Mouse (Mus musculus) brain, embryonic 14.5 days (tissue): ENCODE measurements at regions not wholly inside any gene's neighbourhood (a gene's known extent, or its start where the extent isn't known, plus 50 kb on each side); places are given as distances from the start of the nearest gene placed in this dataset.

Source experiments
- CTCF ChIP-seq: fragments of 200-500 bp; IDR thresholded peaks from 2 replicates; pipeline ENCODE4 v1.5.1; 2012; ENCODE audit warnings: inconsistent platforms, mild to moderate bottlenecking, moderate library complexity, borderline replicate concordance; ENCODE audit not compliant: insufficient read depth, insufficient read length; ENCODE audit errors: extremely low read depth
- POLR2A ChIP-seq: fragments of 200-500 bp; IDR thresholded peaks from 2 replicates; pipeline ENCODE4 v1.6.1; 2012; ENCODE audit warnings: mild to moderate bottlenecking, inconsistent platforms, borderline replicate concordance; ENCODE audit not compliant: poor library complexity, insufficient read depth, insufficient read length, severe bottlenecking; ENCODE audit errors: extremely low read depth

DNA sequence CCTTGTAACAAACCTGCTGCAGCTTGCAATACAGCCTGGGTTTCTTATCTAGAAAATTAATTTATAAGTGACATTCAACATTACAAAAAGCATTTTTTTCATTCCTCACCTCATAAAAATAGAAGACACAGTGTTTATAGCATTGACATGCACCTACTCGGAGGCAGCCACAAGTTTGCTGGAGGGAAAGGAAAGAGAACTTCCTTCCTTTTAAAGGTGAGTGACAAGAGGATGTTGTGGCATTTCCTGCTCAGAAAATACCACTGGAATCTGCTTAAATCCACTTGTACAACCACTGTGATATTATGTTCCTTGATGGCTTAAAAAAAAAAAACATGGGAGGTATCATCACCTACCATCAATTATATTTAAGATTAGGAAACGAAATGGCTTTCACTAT is 1222.2 kb upstream of the Flrt2 start:
- no peak for TF ChIP-seq CTCF
- TF ChIP-seq POLR2A, result no peak
